Mouse (Mus musculus) C2C12 (cell line): ENCODE data around the gene Sgpp1. TPM values are rescaled to one million over a fixed set of nuclear protein-coding genes. Genes with fewer than 3 reads are reported as not detected.

Experiments used
- H3K27me3 ChIP-seq: one replicate; pipeline ENCODE4 v1.6.1; 2011; ENCODE audit not compliant: control insufficient read depth, insufficient read depth, insufficient read length
- H3K36me3 ChIP-seq: one replicate; pipeline ENCODE4 v1.6.1; 2011; ENCODE audit not compliant: control insufficient read depth, insufficient read depth
- H3K4me3 ChIP-seq: one replicate; pipeline ENCODE4 v1.5.1; 2011; ENCODE audit warnings: mild to moderate bottlenecking, control low read depth; ENCODE audit not compliant: poor library complexity, insufficient read depth, severe bottlenecking
- H3K79me2 ChIP-seq: one replicate; pipeline ENCODE4 v1.6.1; 2011; ENCODE audit not compliant: control insufficient read depth, insufficient read depth
- H3K79me3 ChIP-seq: one replicate; pipeline ENCODE4 v1.6.1; 2011; ENCODE audit warnings: low read depth, control low read depth
- H3ac ChIP-seq: one replicate; pipeline ENCODE3; 2011; ENCODE audit warnings: low read depth; ENCODE audit not compliant: control insufficient read depth, insufficient read length
- CEBPB ChIP-seq: IDR thresholded peaks from one replicate; pipeline ENCODE4 v1.6.1; 2011; ENCODE audit warnings: low read depth, mild to moderate bottlenecking, control low read depth, moderate library complexity
- CTCF ChIP-seq: IDR thresholded peaks from one replicate; pipeline ENCODE4 v1.5.1; 2011; ENCODE audit not compliant: control insufficient read depth, insufficient read depth, insufficient read length
- FOSL1 ChIP-seq: IDR thresholded peaks from one replicate; pipeline ENCODE4 v1.8.0; 2011; ENCODE audit warnings: mild to moderate bottlenecking, low read length; ENCODE audit not compliant: poor library complexity, insufficient read depth, severe bottlenecking
- MAX ChIP-seq: IDR thresholded peaks from one replicate; pipeline ENCODE4 v1.6.1; 2011; ENCODE audit warnings: mild to moderate bottlenecking, control low read depth
- MYOD1 ChIP-seq: IDR thresholded peaks from one replicate; pipeline ENCODE4 v1.6.1; 2011; ENCODE audit warnings: low read depth; ENCODE audit not compliant: control insufficient read depth, insufficient read length
- MYOG ChIP-seq: IDR thresholded peaks from one replicate; pipeline ENCODE4 v1.6.1; 2011; ENCODE audit not compliant: control insufficient read depth, insufficient read length; ENCODE audit errors: extremely low read depth
- USF1 ChIP-seq: IDR thresholded peaks from one replicate; pipeline ENCODE4 v1.6.1; 2011; ENCODE audit warnings: low read depth, mild to moderate bottlenecking, control low read depth, moderate library complexity
- polyA plus RNA-seq: library from polyadenylated mRNA; unstranded; fragments of >200 nt; fragmentation: generic; extraction: Trizol; gene quantifications from one replicate; pipeline ENCODE4 v1.2.1, GENCODE M21; 2012; ENCODE audit warnings: missing spikeins

Gene Sgpp1
- polyA plus RNA-seq, 1 experiment: 9.2 TPM

DNA sequence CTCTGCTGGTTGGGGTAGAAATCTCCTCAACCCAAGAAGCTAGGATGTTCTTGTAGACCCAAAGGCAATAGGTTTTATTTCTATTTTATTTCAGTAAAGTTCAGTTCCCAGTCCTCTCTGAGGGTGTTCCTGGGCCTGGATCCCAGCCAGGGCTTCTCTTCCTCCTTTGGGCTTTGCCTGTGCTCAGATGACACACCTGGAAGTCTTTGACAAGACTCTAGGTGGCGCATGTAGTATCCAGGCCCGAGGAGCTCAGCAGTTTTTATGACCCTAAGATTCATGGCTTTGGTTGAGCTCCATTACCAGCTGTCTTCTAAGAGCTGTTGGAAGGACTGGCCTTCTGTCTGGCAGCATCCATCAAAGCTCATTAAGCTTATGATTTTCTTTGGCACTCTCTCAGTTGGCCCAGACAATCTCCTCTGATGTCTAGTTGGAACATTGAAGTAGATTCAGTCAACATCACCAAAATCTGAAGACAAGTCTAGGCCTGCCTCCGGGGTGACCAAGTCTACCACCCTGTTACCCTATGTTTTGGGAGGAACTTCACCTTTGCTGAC, 63.7 kb downstream of the Sgpp1 start:
- Histone ChIP-seq H3K79me2 (peaks cover 52% of the 10 kb centered on the region), H3K27me3 (no peaks in the 10 kb centered on the region), H3K79me3 (peaks cover 12% of the 10 kb centered on the region), H3ac (no peak overlapping the region), H3K4me3 (no peak overlapping the region), H3K36me3 (no peaks in the 10 kb centered on the region)
- TF ChIP-seq USF1 (no peak), CTCF (no peak), MYOG (no peak), FOSL1 (no peak), MAX (no peak), MYOD1 (no peak), CEBPB (no peak)

DNA sequence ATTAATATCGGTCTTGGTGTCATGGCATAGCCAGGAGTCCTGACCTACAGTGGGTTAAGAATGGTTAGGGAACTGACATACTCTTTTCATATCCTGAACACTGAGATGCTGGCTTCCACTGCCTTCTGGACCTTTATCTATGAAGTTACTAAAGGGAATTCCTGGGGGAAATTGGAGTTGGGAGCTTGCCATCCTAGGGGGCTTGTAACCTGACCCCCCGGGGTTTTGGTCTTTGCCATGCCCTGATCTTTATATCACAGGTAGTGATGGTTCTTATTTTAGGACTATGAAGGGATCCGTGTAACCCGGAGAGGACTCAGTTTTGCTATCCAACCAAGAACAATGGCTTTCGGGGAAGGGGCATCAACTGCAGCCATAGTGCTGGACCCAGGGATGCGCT, 64.9 kb downstream of the Sgpp1 start:
- no peak for TF ChIP-seq CTCF
- TF ChIP-seq MYOD1: no peak
- no peak for TF ChIP-seq MAX
- TF ChIP-seq USF1: no peak
- TF ChIP-seq CEBPB: no peak
- TF ChIP-seq FOSL1: no peak
- TF ChIP-seq MYOG: no peak
- Histone ChIP-seq H3K4me3 (peak overlapping the region; percentile 67), H3K36me3 (no peaks in the 10 kb centered on the region), H3K79me3 (peaks cover 12% of the 10 kb centered on the region), H3K27me3 (no peaks in the 10 kb centered on the region), H3ac (peak overlapping the region; percentile 85), H3K79me2 (peaks cover 56% of the 10 kb centered on the region)

DNA sequence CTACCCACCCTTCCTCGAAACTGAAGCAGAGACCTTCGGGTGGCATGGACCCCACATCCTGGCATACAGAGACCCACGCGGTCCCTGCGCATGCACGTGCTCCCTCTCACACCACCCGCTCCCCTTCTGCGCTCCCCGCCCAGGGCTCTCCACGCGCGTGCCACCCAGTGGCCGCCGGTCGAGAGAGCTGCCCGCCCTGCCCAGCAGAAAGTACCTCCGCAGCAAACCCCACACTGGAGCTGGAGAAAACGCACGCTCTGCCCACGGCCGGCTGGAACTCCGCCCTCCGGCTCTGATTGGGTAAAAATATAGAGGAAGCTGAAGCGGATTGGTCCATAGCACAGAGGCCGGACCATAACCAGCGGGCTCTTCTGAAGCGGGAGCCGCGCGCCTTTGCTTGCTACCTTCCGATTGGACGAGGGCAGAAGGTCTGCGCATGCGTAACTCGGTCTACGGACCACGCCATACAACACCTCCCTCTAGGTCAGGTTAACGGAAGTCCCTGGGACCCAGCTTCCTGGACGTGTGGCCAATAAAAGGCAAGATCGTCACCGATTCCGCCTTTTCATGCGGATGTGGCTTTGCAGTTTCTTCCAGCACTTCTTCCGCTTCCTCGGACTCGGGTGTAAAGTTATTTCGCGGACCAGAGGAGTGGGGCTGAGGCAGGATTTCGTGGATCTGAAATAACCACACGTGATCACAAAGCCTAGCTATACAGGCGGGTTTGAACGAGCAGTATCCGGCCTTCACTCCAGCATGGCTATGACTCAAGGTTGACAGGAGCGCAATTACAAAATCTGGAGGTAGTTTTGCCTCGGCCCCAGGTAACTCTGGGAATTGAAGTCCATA, 66.0 kb downstream of the Sgpp1 start, which contains the start of gene Wdr89:
Wdr89 (minus strand) TSS at position 280 of the 849 bp plus-strand sequence.
- Histone ChIP-seq H3K79me2 (peaks cover 56% of the 10 kb centered on the region), H3K4me3 (peak within 1 kb of the TSS; percentile 67), H3K36me3 (no peaks in the 10 kb centered on the region), H3K27me3 (no peaks in the 10 kb centered on the region), H3ac (peak within 1 kb of the TSS; percentile 94), H3K79me3 (peaks cover 12% of the 10 kb centered on the region)
- TF ChIP-seq FOSL1 (no peak), MYOG (no peak), CEBPB (no peak), CTCF (peak; percentile 30), USF1 (peak; percentile 74), MAX (peak; percentile 90), MYOD1 (no peak)

DNA sequence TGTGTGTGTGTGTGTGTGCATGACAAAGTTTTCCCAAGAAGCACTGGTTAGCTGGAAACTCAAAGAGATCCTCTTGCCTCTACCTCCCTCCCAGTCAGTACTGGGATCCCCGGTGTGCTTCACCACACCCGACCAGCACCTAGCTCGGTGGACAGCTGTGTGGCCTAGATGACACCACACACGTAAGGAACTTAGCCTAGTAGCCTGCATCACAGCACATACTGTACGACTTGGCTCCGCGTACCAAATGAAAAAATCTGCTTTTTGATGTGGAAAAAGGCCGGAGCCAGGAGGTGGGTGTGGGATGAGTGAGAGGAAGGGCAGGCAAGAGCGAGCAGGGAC, 66.6 kb downstream of the Sgpp1 start:
- Histone ChIP-seq H3ac (peak overlapping the region; percentile 94), H3K36me3 (no peaks in the 10 kb centered on the region), H3K4me3 (peak overlapping the region; percentile 65), H3K27me3 (no peaks in the 10 kb centered on the region), H3K79me2 (peaks cover 57% of the 10 kb centered on the region), H3K79me3 (peaks cover 12% of the 10 kb centered on the region)
- TF ChIP-seq USF1 (no peak), CEBPB (no peak), CTCF (no peak), MAX (no peak), MYOD1 (no peak), FOSL1 (no peak), MYOG (no peak)

DNA sequence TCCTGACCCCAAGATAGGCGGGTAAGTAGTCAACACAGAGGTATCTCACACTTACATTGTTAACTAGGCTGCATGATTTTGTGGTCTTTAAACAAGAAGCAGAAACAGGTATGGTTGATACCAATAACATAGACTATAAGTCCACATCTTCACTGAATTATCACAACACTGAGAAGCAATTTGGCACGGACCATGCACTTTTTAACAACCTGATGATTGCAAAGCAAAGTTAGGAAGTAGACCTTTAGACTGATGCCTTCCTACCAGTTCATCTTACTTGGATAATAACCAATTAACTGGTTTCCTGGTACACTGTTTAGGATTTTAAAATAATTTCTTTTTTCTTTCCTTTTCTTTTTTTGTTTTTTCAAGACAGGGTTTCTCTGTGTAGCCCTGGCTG, 67.3 kb downstream of the Sgpp1 start:
- no peak overlapping the region for H3ac ChIP-seq
- H3K36me3 ChIP-seq: no peaks in the 10 kb centered on the region
- H3K79me2 ChIP-seq: peaks cover 63% of the 10 kb centered on the region
- H3K79me3 ChIP-seq: peaks cover 13% of the 10 kb centered on the region
- H3K27me3 ChIP-seq: no peaks in the 10 kb centered on the region
- H3K4me3 ChIP-seq: no peak overlapping the region
- TF ChIP-seq CEBPB (no peak), MYOD1 (no peak), MYOG (no peak), USF1 (no peak), FOSL1 (no peak), MAX (no peak), CTCF (no peak)
